Mouse (Mus musculus) heart, embryonic 16.5 days (tissue): Measurements from ENCODE around the gene Frmd8. TPM values are rescaled to one million over a fixed set of nuclear protein-coding genes. Genes with fewer than 3 reads are reported as not detected.

ENCODE experiments used
- ATAC-seq: fragments of 200-750 bp; cut with Nextera tagmentation; replicated peaks from 2 replicates; pipeline ENCODE4 v1.8.0; 2017; ENCODE audit warnings: moderate number of reproducible peaks; ENCODE audit not compliant: insufficient read depth, low FRiP score; ENCODE audit errors: extremely low read depth
- H3K27ac ChIP-seq: fragments of 300-500 bp; sonication (generic); 2 replicates; pipeline ENCODE4 v1.5.1; 2014; ENCODE audit warnings: mild to moderate bottlenecking, low read length, control low read depth, moderate library complexity
- H3K27me3 ChIP-seq: fragments of 300-500 bp; sonication (generic); 2 replicates; pipeline ENCODE4 v1.6.1; 2014; ENCODE audit warnings: low read length, mixed read lengths; ENCODE audit not compliant: control insufficient read depth, insufficient read depth
- H3K36me3 ChIP-seq: fragments of 300-500 bp; sonication (generic); 2 replicates; pipeline ENCODE4 v1.6.1; 2014; ENCODE audit not compliant: control insufficient read depth, insufficient read depth
- H3K4me1 ChIP-seq: fragments of 300-500 bp; sonication (generic); 2 replicates; pipeline ENCODE4 v1.6.1; 2014; ENCODE audit warnings: low read length, mixed read lengths; ENCODE audit not compliant: control insufficient read depth, insufficient read depth
- H3K4me2 ChIP-seq: fragments of 300-500 bp; sonication (generic); 2 replicates; pipeline ENCODE4 v1.6.1; 2014; ENCODE audit warnings: low read depth, mild to moderate bottlenecking, control low read depth, low read length
- H3K4me3 ChIP-seq: fragments of 300-500 bp; sonication (generic); 2 replicates; pipeline ENCODE4 v1.5.1; 2014; ENCODE audit warnings: mild to moderate bottlenecking, control low read depth, low read length
- H3K9ac ChIP-seq: fragments of 300-500 bp; sonication (generic); 2 replicates; pipeline ENCODE4 v1.6.1; 2014; ENCODE audit warnings: low read length, control low read depth
- H3K9me3 ChIP-seq: fragments of 300-500 bp; sonication (generic); replicated peaks from 2 replicates; pipeline ENCODE4 v1.6.1; 2016; ENCODE audit warnings: low read length; ENCODE audit not compliant: control insufficient read depth
- WGBS: fragments of 180-500 bp; shearing (Covaris S2); extraction: QIAGEN DNeasy Blood & Tissue Kit; methylation state at CpG from one replicate; pipeline ENCODE4 v1.1.7; 2014; 5-methylcytosine and 5-hydroxymethylcytosine counted together
- polyA plus RNA-seq: library from polyadenylated mRNA; unstranded; fragments of >200 nt; fragmentation: Nextera tagmentation; extraction: Ambion mirVana; gene quantifications from 2 replicates; pipeline ENCODE4 v1.2.1, GENCODE M21; 2015

The Frmd8 gene
- polyA plus RNA-seq, 1 experiment from 2014 or later = 33.6 TPM

GRCm38 (mm10) chr19:5826731-5827002, 48.4 kb downstream of the Frmd8 start:
- Histone ChIP-seq H3K4me1 (peaks cover 45% of the 10 kb centered on the region), H3K9ac (peak overlapping the region; percentile 31; the same call in 1 of the 2 replicates), H3K9me3 (no peaks in the 10 kb centered on the region), H3K36me3 (no peaks in the 10 kb centered on the region), H3K27ac (peak overlapping the region; percentile 91), H3K4me3 (no peak overlapping the region), H3K4me2 (peak overlapping the region; percentile 31; the same call in 1 of the 2 replicates), H3K27me3 (no peaks in the 10 kb centered on the region)
- ATAC-seq = no peak
- WGBS = 60% methylated on average over 4 of the region's 4 CpGs

- ATAC-seq = no peak
- Histone ChIP-seq H3K9me3 (no peaks in the 10 kb centered on the region), H3K27me3 (no peaks in the 10 kb centered on the region), H3K4me3 (no peak overlapping the region), H3K9ac (no peak overlapping the region), H3K27ac (peak overlapping the region; percentile 91), H3K4me2 (no peak overlapping the region), H3K4me1 (peaks cover 50% of the 10 kb centered on the region), H3K36me3 (no peaks in the 10 kb centered on the region)
- 88% methylated on average over 5 of the region's 5 CpGs for WGBS
Measured at GRCm38 (mm10) chr19:5825901-5826730, 49.0 kb downstream of the Frmd8 start.

GRCm38 (mm10) chr19:5824826-5825617, 50.1 kb downstream of the Frmd8 start:
- Histone ChIP-seq H3K27ac (peak overlapping the region; percentile 96), H3K9me3 (no peaks in the 10 kb centered on the region), H3K4me2 (peak overlapping the region; percentile 50), H3K4me3 (no peak overlapping the region), H3K9ac (peak overlapping the region; percentile 41; the same call in 1 of the 2 replicates), H3K36me3 (no peaks in the 10 kb centered on the region), H3K27me3 (no peaks in the 10 kb centered on the region), H3K4me1 (peaks cover 52% of the 10 kb centered on the region)
- no peak for ATAC-seq
- WGBS = 73% methylated on average over 10 of the region's 10 CpGs

GRCm38 (mm10) chr19:5824043-5824825, 50.8 kb downstream of the Frmd8 start:
- H3K27me3 ChIP-seq = no peaks in the 10 kb centered on the region
- no peak overlapping the region for H3K4me3 ChIP-seq
- peaks cover 56% of the 10 kb centered on the region for H3K4me1 ChIP-seq
- ATAC-seq = peak; percentile 11; the same call in 1 of the 2 replicates
- H3K9me3 ChIP-seq = no peaks in the 10 kb centered on the region
- 54% methylated on average over 22 of the region's 22 CpGs for WGBS
- H3K9ac ChIP-seq = peak overlapping the region; percentile 41
- peak overlapping the region; percentile 50 for H3K4me2 ChIP-seq
- peak overlapping the region; percentile 96 for H3K27ac ChIP-seq
- no peaks in the 10 kb centered on the region for H3K36me3 ChIP-seq

- WGBS = 20% methylated on average over 9 of the region's 9 CpGs
- ATAC-seq = peak; percentile 32
- Histone ChIP-seq H3K36me3 (no peaks in the 10 kb centered on the region), H3K4me1 (peaks cover 62% of the 10 kb centered on the region), H3K27ac (peak overlapping the region; percentile 96), H3K4me3 (peak overlapping the region; percentile 13; the same call in 1 of the 2 replicates), H3K4me2 (peak overlapping the region; percentile 50), H3K9me3 (no peaks in the 10 kb centered on the region), H3K9ac (peak overlapping the region; percentile 69), H3K27me3 (no peaks in the 10 kb centered on the region)
Measured at GRCm38 (mm10) chr19:5823266-5823839, 51.7 kb downstream of the Frmd8 start.

- H3K27ac ChIP-seq = peak overlapping the region; percentile 96
- H3K4me2 ChIP-seq = peak overlapping the region; percentile 50
- H3K36me3 ChIP-seq = no peaks in the 10 kb centered on the region
- no peaks in the 10 kb centered on the region for H3K27me3 ChIP-seq
- WGBS = 68% methylated on average over 7 of the region's 7 CpGs
- H3K4me3 ChIP-seq = no peak overlapping the region
- H3K9me3 ChIP-seq = no peaks in the 10 kb centered on the region
- H3K4me1 ChIP-seq = peaks cover 66% of the 10 kb centered on the region
- H3K9ac ChIP-seq = peak overlapping the region; percentile 69
- ATAC-seq = no peak
Measured at GRCm38 (mm10) chr19:5822834-5823205, 52.3 kb downstream of the Frmd8 start.

GRCm38 (mm10) chr19:5822174-5822833, 52.8 kb downstream of the Frmd8 start:
- Histone ChIP-seq H3K4me2 (peak overlapping the region; percentile 50), H3K4me3 (peak overlapping the region; percentile 39), H3K27ac (peak overlapping the region; percentile 96), H3K9ac (peak overlapping the region; percentile 69), H3K4me1 (peaks cover 69% of the 10 kb centered on the region), H3K27me3 (no peaks in the 10 kb centered on the region), H3K36me3 (no peaks in the 10 kb centered on the region), H3K9me3 (no peaks in the 10 kb centered on the region)
- peak; percentile 75 for ATAC-seq
- WGBS = 26% methylated on average over 12 of the region's 12 CpGs

GRCm38 (mm10) chr19:5821847-5822173, 53.3 kb downstream of the Frmd8 start:
- peak overlapping the region; percentile 39 for H3K4me3 ChIP-seq
- no peaks in the 10 kb centered on the region for H3K27me3 ChIP-seq
- no peaks in the 10 kb centered on the region for H3K9me3 ChIP-seq
- no peak for ATAC-seq
- no peaks in the 10 kb centered on the region for H3K36me3 ChIP-seq
- WGBS = 60% methylated on average over 5 of the region's 5 CpGs
- H3K9ac ChIP-seq = peak overlapping the region; percentile 69
- peak overlapping the region; percentile 96 for H3K27ac ChIP-seq
- H3K4me1 ChIP-seq = peaks cover 64% of the 10 kb centered on the region
- H3K4me2 ChIP-seq = peak overlapping the region; percentile 50
